Mouse (Mus musculus): ENCODE measurements around the gene Sox13.

Sox13 gene

DNA sequence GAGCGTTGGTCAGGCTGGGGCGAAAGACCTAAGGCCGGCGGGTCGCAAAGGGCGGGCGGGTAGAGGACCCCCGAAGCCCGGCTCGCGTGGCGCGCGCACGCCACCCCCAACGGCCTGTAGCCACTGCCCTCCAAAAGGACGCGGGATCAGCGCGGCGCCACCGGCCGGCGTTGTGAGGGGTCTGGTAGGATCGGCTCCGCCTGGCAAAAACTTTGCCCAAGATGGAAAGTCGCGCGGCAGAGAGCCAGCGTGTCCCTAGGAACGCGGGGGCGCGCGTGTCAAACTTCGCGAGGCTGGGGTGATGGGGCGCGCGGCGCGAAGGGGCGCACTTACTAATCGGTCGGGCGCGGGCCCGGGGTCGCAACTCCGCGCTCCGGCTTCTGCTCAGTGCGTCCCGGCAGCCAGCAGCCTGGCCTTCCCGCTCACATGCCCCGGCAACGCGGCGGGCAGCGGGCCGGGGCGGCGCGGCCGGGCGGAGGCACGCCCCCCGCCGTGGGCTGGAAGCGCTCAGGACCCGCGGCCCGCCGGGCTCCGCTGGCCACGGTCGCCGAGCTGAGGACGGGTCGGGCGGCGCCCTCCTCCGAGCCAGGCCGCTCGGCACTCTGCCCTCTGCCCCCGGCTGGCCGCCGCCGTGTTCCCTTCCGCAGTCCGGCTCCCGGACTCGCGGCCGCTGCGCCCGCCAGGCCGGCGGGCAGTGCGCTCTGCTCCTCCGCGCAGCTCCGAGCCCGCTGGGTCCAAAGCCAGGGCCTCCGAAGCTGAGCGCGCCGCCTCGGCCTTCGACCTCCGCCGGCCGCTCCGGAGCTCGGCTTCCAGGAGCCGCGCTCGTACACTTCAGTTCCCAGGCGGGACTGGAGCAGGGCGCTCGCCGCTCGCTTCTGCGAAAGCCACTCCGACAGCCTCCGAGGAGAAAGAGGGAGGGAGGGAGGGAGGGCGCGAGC lies at the start of gene Sox13:
Gene Sox13 (minus strand): TSS at position 835 of the 938 bp plus-strand sequence.
- DNase-seq = peak; percentile 11

DNA sequence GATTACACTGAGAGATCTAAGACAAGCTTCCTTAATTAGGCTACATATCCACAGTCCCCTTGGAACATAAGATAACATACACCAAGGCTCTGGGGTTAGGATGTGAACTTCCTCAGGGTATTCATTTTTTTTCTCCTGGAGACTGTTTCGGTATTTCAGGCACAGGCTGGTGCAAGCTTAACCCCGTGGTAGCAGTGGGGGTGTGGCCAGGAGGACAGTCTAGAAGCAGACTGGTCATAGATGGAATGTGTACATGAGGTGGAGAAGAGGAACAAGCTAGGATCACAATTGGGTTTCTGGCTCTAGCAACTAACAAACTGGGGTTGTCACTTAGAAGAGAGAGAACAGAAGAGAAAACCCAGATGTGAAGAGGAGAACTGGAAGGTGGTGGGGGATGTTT lies 47.4 kb upstream of the Sox13 start:
- no peak for DNase-seq

DNA sequence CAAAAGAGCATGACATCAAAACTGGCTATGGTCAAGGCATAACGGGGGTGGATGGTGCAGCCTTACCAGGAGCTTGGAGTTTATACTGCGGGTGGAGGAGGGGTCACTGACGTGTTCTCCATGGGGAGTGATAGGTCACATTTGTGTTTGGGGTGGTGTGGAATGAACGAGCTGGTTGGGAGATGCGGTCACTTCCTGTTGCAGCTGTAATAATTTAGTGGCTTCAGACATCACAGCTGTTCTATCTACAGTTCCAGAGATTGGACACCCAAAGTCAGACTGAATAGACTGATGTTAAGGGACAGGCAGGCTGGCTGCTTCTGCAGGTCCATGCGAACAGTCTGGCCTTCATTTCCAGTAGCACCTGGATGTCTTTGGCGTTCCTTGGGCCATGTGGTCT lies 46.9 kb upstream of the Sox13 start:
- no peak for DNase-seq

DNA sequence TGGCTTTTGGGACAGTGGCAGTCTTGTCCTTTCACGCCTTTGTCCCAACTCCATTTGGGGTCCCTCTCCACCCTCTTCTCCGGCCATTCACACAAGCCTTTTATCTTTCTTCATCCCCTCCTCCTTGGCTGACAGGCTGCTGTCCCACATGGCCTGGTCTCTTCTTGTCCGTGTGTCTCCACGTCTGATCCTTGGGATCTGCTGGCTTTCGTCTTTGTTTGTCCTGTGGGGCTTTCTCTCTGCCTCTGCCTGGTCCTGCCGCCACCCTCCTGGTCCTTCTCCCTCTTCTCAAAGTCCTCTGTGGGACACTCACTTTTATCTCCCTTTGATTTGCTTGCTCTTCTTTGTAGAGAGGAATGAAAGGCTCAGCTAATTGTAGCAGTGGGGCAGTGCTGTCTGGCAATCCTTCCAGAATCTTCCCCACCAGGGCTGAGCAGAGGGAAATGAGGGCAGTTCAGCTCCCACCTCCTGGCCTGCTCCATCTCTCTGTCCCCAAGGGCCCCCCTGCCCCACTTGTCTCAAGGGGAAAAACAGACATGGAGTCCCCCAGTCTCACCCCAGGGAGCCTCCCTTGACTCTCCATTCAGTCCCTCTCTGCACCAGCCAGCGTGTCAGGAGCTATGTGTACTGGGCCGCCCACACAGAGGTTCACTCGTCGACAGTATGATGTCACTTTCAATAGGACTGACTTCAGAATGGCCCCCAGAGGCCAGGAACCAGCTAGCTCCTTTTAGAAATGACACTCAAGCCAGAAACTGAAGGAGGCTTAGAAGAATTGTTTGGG lies 46.3 kb upstream of the Sox13 start:
- DNase-seq = no peak

DNA sequence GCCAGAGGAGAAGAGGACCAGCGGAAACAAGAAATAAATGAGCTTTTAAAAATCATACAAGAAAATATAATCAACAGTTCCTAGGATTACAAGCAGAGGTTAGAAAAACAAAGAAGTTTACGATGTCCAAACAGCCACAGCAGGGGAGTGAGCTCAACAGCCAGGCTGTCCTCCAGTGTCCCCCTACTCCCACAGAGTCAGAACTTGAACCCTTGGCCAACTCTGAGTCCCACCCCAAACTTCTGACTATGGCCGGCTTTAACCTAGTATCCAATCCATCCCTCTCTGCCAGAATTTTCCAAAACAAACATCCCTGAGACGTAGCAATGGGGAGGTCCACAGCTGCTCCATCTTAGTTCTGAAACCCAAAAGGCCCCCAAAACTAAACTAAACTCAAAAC lies 45.0 kb upstream of the Sox13 start:
- DNase-seq = no peak

DNA sequence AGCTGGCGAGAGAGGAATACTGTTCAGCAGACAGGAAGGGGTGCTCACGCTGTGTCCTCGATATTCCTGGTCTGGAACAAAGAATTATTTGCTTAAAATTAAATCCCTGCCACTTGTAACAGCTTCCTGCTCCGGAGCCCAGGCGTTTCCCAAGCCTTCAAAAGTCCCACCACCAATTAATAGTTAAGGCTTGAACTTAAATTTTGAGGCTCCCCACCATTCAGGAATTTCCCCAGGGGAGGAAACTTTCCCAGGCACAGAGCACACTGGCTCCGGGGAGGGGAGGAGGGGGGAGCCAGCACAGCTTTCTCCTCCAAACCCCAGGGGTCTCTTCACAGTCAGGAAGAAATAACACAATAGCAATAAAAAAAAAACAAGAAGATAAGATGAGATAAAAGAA lies 44.6 kb upstream of the Sox13 start:
- no peak for DNase-seq

DNA sequence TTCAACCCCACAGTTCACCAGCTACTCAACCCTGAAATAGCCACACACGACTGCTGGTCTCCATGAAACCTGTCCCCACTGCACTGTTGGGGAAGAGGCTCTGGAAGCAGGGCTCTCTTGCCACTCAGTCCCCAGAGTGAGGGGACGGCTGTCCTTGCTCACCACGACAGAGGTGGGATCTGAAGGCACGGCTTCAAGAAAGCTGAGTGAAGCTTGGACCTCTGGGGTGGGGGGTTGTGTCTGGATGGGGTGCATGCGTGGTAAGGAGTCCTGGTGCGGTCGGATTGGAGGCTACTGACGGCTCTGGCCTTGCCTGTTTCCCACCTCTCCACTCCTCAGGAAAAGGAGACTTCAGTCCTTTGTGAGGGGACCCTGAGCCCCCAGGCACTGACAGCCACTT lies 43.7 kb upstream of the Sox13 start:
- DNase-seq = no peak

DNA sequence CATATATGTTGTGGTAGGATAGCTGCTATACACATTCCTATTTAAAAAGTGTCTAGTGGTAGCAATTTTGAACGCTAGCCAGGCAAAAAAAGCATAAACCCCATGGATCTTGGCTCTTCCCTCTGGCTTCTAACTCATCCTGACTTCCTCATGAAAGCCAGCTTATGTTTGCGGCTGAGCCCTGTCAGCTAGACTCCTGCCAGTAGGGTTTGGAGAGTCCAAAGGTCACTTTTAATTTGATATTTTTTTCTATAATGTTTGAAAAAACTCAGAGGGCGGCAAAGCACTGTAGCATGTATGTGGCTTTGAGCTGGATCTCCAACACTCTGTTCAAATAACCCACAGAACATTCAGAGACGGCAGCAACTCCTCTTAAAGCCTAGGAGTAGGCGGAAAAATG lies 39.0 kb upstream of the Sox13 start:
- no peak for DNase-seq

DNA sequence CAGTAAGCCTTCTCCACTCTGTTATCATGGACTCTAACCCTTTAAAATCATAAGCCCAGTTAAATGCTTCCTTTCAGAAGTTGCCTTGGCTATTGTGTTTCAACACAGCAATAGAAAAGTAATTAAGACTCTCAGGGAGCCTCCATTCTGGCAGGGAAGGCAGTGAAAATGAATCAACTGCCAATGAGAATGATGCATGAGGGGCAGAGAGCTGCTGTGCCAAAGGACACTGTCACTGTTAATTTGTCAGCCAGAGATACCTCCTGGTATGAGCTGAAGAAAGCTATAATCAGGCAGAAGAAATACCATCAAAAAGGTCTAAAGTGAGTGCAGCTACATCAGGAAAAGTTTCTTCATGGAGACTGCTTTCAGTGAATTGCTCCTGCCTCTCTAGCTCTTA lies 36.8 kb upstream of the Sox13 start:
- no peak for DNase-seq

DNA sequence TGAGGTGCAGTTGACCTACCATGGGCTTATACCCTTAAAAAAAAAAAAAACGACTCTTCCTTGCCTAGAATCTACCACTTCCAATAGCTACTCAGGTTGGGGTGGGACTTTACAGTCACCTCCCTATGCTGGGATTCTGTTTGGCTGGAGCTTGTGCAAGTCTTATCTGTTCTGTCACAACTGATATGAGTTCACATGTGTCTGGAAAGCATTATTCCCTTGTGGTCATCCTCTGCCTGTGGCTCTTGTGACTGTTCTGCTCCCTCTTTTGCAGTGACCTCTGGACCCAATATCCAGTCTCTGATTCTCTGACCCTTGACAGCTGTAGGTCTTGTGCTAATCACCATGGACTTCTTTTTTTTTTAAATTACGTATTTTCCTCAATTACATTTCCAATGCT lies 31.9 kb upstream of the Sox13 start:
- DNase-seq = no peak

DNA sequence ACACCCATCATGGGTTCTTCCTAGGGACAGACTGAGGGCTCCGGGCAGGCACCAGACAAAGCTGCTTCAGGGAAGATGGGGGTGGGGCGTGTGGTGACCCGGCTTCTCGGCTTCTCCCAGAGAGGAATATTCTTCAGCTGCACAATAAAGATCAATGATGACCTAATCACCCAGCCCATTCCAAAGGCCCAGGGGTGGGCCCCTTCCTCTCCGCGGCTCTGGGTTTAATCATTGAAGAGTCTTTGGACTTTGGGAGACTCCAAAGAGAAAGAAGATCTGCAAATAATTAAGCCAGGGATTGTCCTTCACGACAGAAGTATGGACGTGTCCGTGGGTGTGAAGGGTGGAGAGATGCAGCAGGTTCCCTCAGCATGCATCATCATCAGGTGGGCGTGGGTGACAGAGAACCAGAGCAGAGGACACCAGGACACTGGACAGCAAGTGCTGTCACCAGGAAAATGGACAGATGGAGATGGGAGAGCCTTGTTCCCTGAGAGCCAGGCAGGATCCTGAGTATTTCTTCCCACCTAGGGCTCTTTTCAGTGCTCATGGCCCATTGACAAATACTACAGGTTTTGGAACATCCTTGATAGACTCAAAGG lies 28.5 kb upstream of the Sox13 start:
- DNase-seq = no peak

DNA sequence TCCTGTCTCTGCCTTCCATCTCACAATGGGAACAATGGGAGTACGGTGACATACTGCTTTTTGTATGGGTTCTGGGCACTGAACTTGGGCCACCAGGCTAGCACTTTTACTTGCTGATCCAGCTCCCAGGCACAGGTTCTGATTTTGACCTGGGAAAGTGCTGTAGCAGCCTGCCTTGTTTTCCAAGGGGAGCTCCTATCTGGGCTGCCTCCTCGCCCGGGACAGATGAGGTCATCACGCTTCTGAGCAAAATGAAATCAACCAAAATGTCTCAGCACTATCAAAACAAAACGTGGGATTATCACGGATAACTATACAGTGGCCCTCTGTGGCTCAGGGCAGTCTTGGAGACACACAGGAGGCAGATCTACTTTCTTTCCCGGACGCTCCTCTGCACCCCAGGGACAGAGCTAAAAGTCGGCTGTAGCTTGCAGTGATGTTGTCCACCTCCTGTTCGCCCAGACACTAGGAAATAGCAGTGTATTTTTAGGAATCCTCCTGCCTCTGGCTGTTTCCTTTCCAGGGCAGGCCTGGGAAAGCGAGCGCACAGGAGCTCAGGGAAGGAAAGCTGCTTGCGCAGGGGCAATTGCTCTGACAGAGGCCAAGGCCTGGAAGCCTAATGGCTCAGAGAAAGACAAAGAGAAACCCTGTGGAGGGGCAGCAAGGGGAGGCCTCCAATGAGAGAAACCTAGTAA lies 27.8 kb upstream of the Sox13 start:
- no peak for DNase-seq

DNA sequence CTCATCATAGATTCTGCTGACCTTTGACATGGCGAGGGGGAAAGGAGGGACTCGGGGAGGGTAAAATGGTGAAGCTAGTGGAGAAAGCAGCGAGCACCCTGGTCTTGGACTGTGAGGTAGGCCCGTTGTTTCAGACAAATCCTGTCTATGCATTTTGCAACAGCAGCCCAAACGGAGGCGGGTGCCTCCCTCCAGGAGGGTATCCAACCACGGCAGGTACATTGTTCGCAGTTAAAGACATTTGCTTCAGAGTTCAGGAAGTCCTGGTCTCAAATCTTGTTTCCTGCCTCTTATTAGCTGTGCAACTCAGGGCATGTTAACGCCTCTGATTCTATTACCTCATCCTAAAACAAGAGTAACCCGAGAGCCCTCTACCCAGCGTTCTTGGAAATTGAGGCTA lies 26.8 kb upstream of the Sox13 start:
- DNase-seq = no peak

DNA sequence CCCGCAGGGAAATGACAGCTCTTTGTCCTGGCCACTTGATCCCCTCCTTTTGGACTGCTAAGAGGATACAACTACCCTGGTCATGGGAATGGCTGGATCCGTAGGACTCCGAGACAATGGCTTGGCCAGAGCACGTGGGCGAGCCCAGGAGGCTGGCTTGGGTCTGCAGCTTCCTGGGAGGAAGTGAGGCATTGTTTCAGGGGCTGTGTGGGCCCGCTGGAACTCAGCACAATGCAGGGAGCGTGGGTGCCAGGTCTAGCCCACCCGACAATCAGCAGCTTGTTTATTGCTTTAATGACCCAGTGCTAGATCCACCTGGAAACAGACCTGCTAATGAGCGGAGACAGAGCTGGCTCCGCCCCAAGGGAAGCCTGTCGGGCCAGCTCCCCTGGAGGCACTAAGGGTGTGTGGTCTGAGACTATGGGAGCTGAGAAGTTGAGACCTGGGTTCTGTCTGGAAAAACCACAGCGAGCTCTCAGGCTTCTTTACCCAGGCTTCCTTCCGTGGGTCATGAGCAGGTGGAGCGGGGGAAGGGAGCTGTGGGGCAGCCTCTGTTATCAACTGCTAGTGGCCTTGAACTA lies 24.3 kb upstream of the Sox13 start:
- DNase-seq = no peak

DNA sequence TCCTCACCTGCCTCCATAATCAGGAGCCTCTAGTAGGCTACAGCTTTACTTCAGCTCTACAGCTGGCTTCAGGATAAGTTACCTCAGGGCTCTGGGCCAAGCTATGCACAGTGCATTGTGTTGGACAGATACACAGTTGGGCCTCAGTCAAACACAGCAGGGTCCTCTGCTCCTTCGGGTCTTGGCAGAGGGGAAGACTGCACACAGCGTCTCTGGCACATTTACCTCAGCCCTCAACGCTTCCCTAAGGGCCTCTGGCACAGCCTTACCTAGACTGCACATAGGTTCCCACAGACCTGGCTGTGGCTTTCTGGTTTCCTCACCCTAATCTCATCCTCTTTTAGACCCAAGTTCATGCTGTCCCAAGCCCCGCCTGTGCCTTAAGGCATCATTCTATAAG lies 22.1 kb upstream of the Sox13 start:
- DNase-seq = no peak

DNA sequence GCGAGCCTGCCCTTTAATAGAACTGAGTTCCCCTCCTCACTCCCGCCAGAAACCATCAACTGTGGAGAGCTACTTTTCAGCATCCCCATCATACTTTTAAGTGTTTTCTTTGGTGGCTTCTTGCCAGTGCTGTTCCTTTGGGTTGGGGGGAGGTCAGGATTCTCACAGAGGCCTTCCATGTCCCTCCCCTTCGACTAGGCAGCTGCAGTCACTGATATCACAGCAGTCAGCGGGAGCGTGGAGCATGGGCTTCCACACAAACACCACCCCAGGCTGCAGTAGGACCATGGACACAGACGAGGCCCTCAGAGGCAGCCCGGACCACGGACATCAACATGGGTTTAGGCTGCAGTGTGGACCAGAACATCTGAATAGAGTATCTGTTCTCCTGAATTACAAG lies 20.1 kb upstream of the Sox13 start:
- no peak for DNase-seq

DNA sequence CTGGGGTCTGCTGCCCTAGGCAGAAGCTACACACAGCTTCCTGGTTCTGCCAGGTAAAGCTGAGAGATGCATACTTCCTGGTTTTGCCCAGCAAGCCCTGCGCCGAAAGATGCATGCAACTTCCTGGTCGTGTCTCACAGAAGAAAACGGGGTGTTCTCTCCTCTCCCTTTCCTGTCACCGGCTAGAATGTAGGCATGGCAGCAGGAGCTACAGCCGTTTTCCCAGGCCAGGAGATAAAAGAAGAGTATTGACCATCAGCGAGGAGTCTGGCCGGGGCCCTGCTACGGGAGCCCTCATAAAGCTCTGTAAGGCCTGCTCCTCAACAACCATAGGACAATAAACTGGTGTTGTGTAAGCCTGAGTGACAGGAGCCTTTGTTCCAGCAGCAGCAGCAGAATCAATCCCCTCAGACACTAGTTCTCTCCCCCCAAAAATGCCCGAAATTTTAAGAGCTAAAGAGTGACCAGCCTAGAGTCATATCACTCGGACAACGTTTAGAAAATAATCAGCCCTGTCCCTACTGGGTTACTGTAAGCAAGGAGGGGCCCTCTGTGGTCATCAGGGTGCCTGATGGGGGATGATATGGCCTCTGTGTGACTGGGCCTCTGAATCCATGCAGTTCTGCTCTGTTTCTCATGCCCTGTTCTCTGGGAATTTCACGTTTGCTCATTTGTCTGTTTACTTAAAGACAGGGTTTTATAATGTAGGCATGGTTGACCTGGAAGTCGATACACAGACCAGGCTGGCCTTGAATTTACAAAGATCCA lies 13.9 kb upstream of the Sox13 start:
- no peak for DNase-seq

DNA sequence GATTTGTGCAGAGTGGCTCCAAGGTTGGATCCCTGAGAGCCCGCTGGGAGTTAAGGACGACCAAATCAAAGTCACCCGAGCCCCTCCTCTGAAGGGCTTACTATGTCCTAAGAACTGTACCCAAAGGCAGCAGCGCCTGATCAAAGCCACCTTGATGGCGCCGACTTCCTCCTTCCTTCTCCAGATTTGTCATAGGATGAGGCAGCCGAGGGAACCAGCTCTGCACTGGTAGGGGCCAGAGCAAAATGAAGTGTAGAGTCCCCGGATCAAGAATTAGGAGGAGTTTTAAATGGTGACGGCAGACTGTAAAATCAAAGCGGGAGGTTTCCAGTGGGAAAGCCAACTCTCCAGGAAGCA lies 10.6 kb upstream of the Sox13 start:
- no peak for DNase-seq

DNA sequence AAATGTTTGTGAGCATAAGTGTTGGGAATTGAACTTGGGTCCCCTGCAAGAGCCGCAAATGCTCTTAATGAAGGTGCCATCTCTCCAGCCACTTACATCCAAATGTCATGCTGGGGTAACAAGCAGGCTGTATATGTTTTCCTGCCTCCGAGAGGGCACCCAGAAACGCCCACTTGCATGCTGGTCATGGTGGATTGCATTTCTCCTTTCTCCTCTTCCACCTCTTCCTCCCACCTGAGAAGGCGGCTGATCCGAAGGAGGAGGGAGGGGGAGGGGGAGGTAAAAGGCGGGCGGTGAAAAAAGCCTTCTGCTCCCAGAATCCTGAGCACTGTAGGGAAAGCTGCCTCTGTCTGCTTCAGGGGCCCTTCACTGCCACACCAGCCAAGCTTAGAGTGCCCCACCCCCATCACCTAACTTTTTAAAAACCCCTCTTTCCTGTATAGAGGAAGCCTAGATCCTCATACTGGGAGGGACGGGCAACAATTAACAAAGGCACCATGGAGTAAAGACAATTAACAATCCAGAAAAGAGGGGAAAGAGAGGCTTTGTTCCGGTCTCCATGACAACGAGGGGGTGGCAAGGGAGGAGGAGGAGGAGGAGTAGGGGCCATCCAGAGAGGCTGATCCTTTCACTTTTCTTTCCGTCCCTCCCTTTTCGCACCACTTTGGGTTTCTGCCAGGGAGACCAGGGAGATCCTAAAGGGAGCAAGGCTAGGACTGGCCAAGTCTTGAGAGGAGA lies 10.0 kb upstream of the Sox13 start:
- peak; percentile 21 for DNase-seq

DNA sequence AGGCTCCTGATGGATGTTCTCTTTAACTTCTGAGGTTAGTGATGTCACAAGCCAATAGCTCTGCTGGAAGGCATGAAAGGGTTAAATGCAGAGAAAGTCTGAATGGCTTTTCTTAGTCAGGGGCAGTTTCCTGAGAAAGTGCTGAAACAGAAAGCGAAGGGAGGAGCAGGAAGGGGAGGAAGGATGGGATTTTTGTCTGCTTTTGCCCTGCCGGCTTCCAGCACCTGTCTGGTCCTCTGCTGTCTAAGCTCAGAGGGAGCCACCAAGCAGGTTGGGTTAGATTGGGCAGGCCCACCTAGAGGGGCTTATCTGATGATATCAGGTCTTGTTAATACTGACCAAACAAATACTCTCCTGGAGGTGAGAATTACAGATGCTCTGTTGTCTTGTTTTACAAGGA lies 8.4 kb upstream of the Sox13 start:
- no peak for DNase-seq

DNA sequence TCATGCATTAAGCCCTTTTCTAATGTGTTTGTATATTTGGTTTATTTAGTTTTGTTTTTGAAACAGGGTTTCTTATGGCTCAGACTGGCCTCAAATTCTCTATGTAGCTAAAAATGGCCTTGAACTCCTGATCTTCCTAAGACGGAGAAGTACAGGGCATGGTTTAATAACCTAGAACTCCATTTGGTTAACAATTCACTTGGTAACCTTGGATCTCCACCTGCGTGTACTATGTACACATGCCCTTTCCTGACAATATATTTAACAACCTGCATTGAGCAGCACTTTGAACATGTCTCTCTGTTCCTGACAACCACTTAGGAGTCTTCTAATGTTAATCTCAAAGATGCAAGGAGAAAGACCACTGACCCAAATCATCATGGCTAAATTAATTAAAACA lies 7.0 kb upstream of the Sox13 start:
- DNase-seq = no peak

All from cerebellum, adult 9-11 months (tissue).